Mouse (Mus musculus) hindbrain, embryonic 11.5 days (tissue): ENCODE measurements at regions not wholly inside any gene's neighbourhood (a gene's known extent, or its start where the extent isn't known, plus 50 kb on each side); places are given as distances from the start of the nearest gene placed in this dataset.
"Not testable (repeated sequence)": the region's sequence is repeated elsewhere in the genome, so short reads cannot be mapped to it uniquely, and the experiment has no call there.

ENCODE experiments used
- ATAC-seq: fragments of 200-750 bp; cut with Nextera tagmentation; 2 replicates; pipeline ENCODE4 v1.8.0; 2017; ENCODE audit warnings: mild to moderate bottlenecking, moderate TSS enrichment, moderate library complexity; ENCODE audit not compliant: low FRiP score
- DNase-seq: peaks from one replicate; pipeline ENCODE4 v3.0.0-alpha.2; 2015; ENCODE audit warnings: low spot score
- H3K27ac ChIP-seq: fragments of 300-500 bp; sonication (generic); 2 replicates; pipeline ENCODE4 v1.5.1; 2014; ENCODE audit warnings: mild to moderate bottlenecking, low read depth, low read length
- H3K27me3 ChIP-seq: fragments of 300-500 bp; sonication (generic); 2 replicates; pipeline ENCODE4 v1.6.1; 2014; ENCODE audit warnings: mild to moderate bottlenecking, low read length, moderate library complexity, mixed read lengths; ENCODE audit not compliant: control insufficient read depth, insufficient read depth
- H3K36me3 ChIP-seq: fragments of 300-500 bp; sonication (generic); 2 replicates; pipeline ENCODE4 v1.6.1; 2014; ENCODE audit warnings: mild to moderate bottlenecking, low read length, moderate library complexity, mixed read lengths; ENCODE audit not compliant: control insufficient read depth, insufficient read depth
- H3K4me1 ChIP-seq: fragments of 300-500 bp; sonication (generic); replicated peaks from 2 replicates; pipeline ENCODE4 v1.6.1; 2014; ENCODE audit warnings: low read length, mixed read lengths; ENCODE audit not compliant: control insufficient read depth, insufficient read depth
- H3K4me2 ChIP-seq: fragments of 300-500 bp; sonication (generic); replicated peaks from 2 replicates; pipeline ENCODE4 v1.6.1; 2014; ENCODE audit warnings: mild to moderate bottlenecking, low read depth, low read length
- H3K4me3 ChIP-seq: fragments of 300-500 bp; sonication (generic); 2 replicates; pipeline ENCODE4 v1.5.1; 2014; ENCODE audit warnings: low read depth, low read length
- H3K9ac ChIP-seq: fragments of 300-500 bp; sonication (generic); 2 replicates; pipeline ENCODE4 v1.6.1; 2014; ENCODE audit warnings: low read depth, low read length
- H3K9me3 ChIP-seq: fragments of 300-500 bp; sonication (generic); 2 replicates; pipeline ENCODE4 v1.6.1; 2016; ENCODE audit warnings: low read length; ENCODE audit not compliant: control insufficient read depth
- WGBS: fragments of 180-500 bp; shearing (Covaris S2); extraction: QIAGEN DNeasy Blood & Tissue Kit; methylation state at CpG from one replicate; pipeline ENCODE4 v1.1.7; 2014; 5-methylcytosine and 5-hydroxymethylcytosine counted together

GRCm38 (mm10) chr6:3201507-3201906 lies 197.9 kb downstream of the Samd9l start:
- not testable (repeated sequence) for H3K27me3 ChIP-seq, H3K9me3 ChIP-seq, H3K4me3 ChIP-seq, H3K4me2 ChIP-seq, H3K4me1 ChIP-seq, ATAC-seq, H3K27ac ChIP-seq, H3K9ac ChIP-seq, H3K36me3 ChIP-seq
- peak; percentile 56 for DNase-seq
- WGBS, result 45% methylated on average over 12 of the region's 12 CpGs

GRCm38 (mm10) chr6:3201107-3201506 lies 198.3 kb downstream of the Samd9l start:
- Histone ChIP-seq H3K4me1 (no peaks in the 10 kb centered on the region), H3K4me3 (no peak overlapping the region), H3K27me3 (no peaks in the 10 kb centered on the region), H3K4me2 (no peak overlapping the region), H3K36me3 (no peaks in the 10 kb centered on the region), H3K27ac (no peak overlapping the region), H3K9ac (no peak overlapping the region), H3K9me3 (no peaks in the 10 kb centered on the region)
- ATAC-seq (no peak), DNase-seq (no peak)
- 63% methylated on average over 20 of the region's 33 CpGs for WGBS

- not testable (repeated sequence) for H3K4me2 ChIP-seq, ATAC-seq, H3K9me3 ChIP-seq, H3K4me1 ChIP-seq, H3K9ac ChIP-seq, H3K36me3 ChIP-seq, H3K27ac ChIP-seq, H3K27me3 ChIP-seq, H3K4me3 ChIP-seq
- 88% methylated on average over 13 of the region's 18 CpGs for WGBS
- peak; percentile 89 for DNase-seq
Measured at GRCm38 (mm10) chr6:3200586-3200985, 198.8 kb downstream of the Samd9l start.

- not testable (repeated sequence) for H3K4me3 ChIP-seq, H3K27me3 ChIP-seq, H3K4me1 ChIP-seq, H3K9me3 ChIP-seq, H3K27ac ChIP-seq, H3K9ac ChIP-seq, DNase-seq, H3K36me3 ChIP-seq, H3K4me2 ChIP-seq
- ATAC-seq, result peak; percentile 67
- 62% methylated on average over 1 of the region's 1 CpGs for WGBS
Measured at GRCm38 (mm10) chr6:3192424-3192820, 206.9 kb downstream of the Samd9l start.

GRCm38 (mm10) chr6:3191695-3192423 lies 207.5 kb downstream of the Samd9l start:
- DNase-seq, H3K36me3 ChIP-seq, H3K9me3 ChIP-seq, H3K4me3 ChIP-seq, H3K9ac ChIP-seq, H3K27ac ChIP-seq, H3K27me3 ChIP-seq, H3K4me1 ChIP-seq, H3K4me2 ChIP-seq: not testable (repeated sequence)
- ATAC-seq, result peak; percentile 77; the same call in 1 of the 2 replicates
- WGBS, result 86% methylated on average over 5 of the region's 6 CpGs

- no peak overlapping the region for H3K4me3 ChIP-seq
Measured at GRCm38 (mm10) chr6:3183819-3184199, 215.6 kb downstream of the Samd9l start.

GRCm38 (mm10) chr6:3182889-3183818 lies 216.2 kb downstream of the Samd9l start:
- H3K27me3 ChIP-seq, result no peaks in the 10 kb centered on the region
- no peak overlapping the region for H3K27ac ChIP-seq
- peaks cover 18% of the 10 kb centered on the region for H3K9me3 ChIP-seq
- H3K4me1 ChIP-seq, result no peaks in the 10 kb centered on the region
- WGBS, result 42% methylated on average over 33 of the region's 33 CpGs
- H3K4me2 ChIP-seq, result peak overlapping the region; percentile 15
- peak; percentile 17 for DNase-seq
- no peak overlapping the region for H3K9ac ChIP-seq
- peak overlapping the region; percentile 5; the same call in 1 of the 2 replicates for H3K4me3 ChIP-seq
- H3K36me3 ChIP-seq, result no peaks in the 10 kb centered on the region
- peak; percentile 86 for ATAC-seq

More at GRCm38 (mm10) chr6:3183819-3184199, 215.6 kb downstream of the Samd9l start:
- Histone ChIP-seq H3K4me2 (no peak overlapping the region), H3K9ac (no peak overlapping the region), H3K36me3 (no peaks in the 10 kb centered on the region), H3K27me3 (no peaks in the 10 kb centered on the region), H3K4me1 (no peaks in the 10 kb centered on the region), H3K27ac (no peak overlapping the region), H3K9me3 (peaks cover 18% of the 10 kb centered on the region)
- 37% methylated on average over 5 of the region's 5 CpGs for WGBS
- ATAC-seq, result no peak; the same call in 1 of the 2 replicates
- DNase-seq, result peak; percentile 55

GRCm38 (mm10) chr6:3182424-3182841 lies 216.9 kb downstream of the Samd9l start:
- not testable (repeated sequence) for H3K27ac ChIP-seq, H3K4me1 ChIP-seq, DNase-seq, H3K27me3 ChIP-seq, H3K36me3 ChIP-seq, H3K4me3 ChIP-seq, H3K9ac ChIP-seq
- H3K4me2 ChIP-seq, result peak overlapping the region; percentile 15
- peaks cover 18% of the 10 kb centered on the region for H3K9me3 ChIP-seq
- ATAC-seq, result peak; percentile 62
- WGBS, result 34% methylated on average over 17 of the region's 17 CpGs
